19 mouse cellular contexts compared by ENCODE assay signal in the genomic region with DNA sequence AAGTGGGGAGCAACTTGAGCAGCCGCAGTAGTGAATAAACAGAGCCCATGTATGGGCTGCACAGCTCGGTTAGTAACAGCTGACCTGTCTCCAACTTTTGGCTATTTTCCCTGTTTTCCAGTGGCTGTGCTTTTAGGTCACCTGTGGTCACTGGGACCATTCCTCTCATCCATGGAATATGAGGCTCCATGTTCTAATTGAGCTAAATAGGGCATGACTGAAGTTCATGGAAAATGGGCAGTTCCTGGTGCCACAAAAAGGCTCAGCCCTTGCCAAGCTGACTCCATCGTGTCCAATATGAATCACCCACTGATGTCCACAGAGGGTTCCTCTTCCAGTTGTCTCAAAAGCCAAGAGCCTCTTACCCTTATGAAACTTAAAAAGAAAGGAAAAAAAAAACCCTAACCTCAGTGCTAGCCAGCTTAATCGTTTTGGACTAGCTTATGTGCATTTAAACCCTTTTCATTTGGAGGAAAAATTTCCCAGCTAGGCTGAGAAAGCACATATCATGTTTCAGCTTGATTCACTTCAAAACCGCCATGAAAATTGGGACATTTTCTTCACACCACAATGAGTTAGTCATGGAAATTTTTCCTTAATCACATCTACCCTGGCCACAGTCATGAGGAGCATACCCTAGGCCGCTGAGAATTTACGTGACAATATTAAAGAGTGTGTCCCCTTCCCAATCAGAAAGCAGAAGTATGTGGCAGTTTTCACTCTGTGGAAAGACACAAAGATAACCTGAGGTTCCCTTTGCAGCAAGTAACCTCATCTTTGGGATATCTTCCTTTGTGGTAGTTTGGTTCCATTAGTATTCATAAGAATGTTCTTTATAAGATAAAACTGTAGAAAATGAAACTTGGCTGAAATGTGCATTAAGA. TPM values are rescaled to one million over a fixed set of nuclear protein-coding genes. Genes with fewer than 3 reads are reported as not detected.
DNase-seq lines count a peak whose midpoint lies in the region; ATAC-seq and TF ChIP-seq lines count a peak whose summit lies in the region.
"Had no signal": no experiment of that assay in that cellular context is flagged by ENCODE, and none has a peak within 500 bp of the region (broad histone marks: within the 10 kb centered on the region; RNA-seq: fewer than 3 reads in every experiment).

No protein-coding gene starts in this region.

- H3K27me3 ChIP-seq in kidney, embryonic 14.5 days (ENCODE audit: control insufficient read depth, insufficient read depth, low read length), result 0 out of 2 replicates have a peak, but pooled peaks cover 2% of the 10 kb centered on the region
- H3K27me3 ChIP-seq in liver, embryonic 12.5 days (replicated peaks), result peaks cover 24% of the 10 kb centered on the region
- H3K27me3 ChIP-seq: forebrain, embryonic 15.5 days; heart, embryonic 15.5 days; liver, embryonic 13.5 days had no signal

- H3K9ac ChIP-seq in kidney, embryonic 14.5 days (ENCODE audit: low read depth, low read length), result no peak overlapping the region
- no peak overlapping the region for H3K9ac ChIP-seq in liver, embryonic 12.5 days
- H3K9ac ChIP-seq: forebrain, embryonic 15.5 days; heart, embryonic 15.5 days; limb, embryonic 12.5 days; liver, embryonic 13.5 days; midbrain, embryonic 12.5 days had no signal

- no peaks in the 10 kb centered on the region for H3K9me3 ChIP-seq in kidney, embryonic 14.5 days (ENCODE audit: control insufficient read depth, low read length)
- H3K9me3 ChIP-seq in liver, embryonic 12.5 days (replicated peaks), result no peaks in the 10 kb centered on the region
- H3K9me3 ChIP-seq: forebrain, embryonic 15.5 days; heart, embryonic 15.5 days; limb, embryonic 12.5 days; liver, embryonic 13.5 days; midbrain, embryonic 12.5 days had no signal

- peak; percentile 40; the same call in 1 of the 2 replicates for ATAC-seq in granulocyte monocyte progenitor cell, adult 5-6 weeks (replicated peaks; ENCODE audit: poor library complexity, severe bottlenecking)
- no peak for ATAC-seq in kidney, embryonic 14.5 days (ENCODE audit: low FRiP score, low TSS enrichment)
- ATAC-seq in liver, embryonic 12.5 days, result no peak

- H3K4me3 ChIP-seq in gastrocnemius, adult 2 months, result no peak overlapping the region
- no peak overlapping the region for H3K4me3 ChIP-seq in kidney, embryonic 14.5 days (ENCODE audit: low read length)
- H3K4me3 ChIP-seq in liver, embryonic 12.5 days, result no peak overlapping the region
- H3K4me3 ChIP-seq: forebrain, embryonic 15.5 days; heart, embryonic 15.5 days; left cerebral cortex, adult 2 months; limb, embryonic 12.5 days; liver, embryonic 13.5 days; midbrain, embryonic 12.5 days had no signal

- no peaks in the 10 kb centered on the region for H3K36me3 ChIP-seq in kidney, embryonic 14.5 days (ENCODE audit: control insufficient read depth, insufficient read depth, low read length)
- H3K36me3 ChIP-seq in liver, embryonic 12.5 days, result no peaks in the 10 kb centered on the region
- H3K36me3 ChIP-seq: forebrain, embryonic 15.5 days; heart, embryonic 15.5 days; limb, embryonic 12.5 days; liver, embryonic 13.5 days; midbrain, embryonic 12.5 days had no signal

- no peaks in the 10 kb centered on the region for H3K4me1 ChIP-seq in kidney, embryonic 14.5 days (ENCODE audit: control insufficient read depth, insufficient read depth, low read length)
- H3K4me1 ChIP-seq in liver, embryonic 12.5 days, result no peaks in the 10 kb centered on the region
- H3K4me1 ChIP-seq: forebrain, embryonic 15.5 days; liver, embryonic 13.5 days; midbrain, embryonic 12.5 days had no signal

- H3K4me2 ChIP-seq in kidney, embryonic 14.5 days (replicated peaks; ENCODE audit: low read depth, low read length), result no peak overlapping the region
- no peak overlapping the region for H3K4me2 ChIP-seq in liver, embryonic 12.5 days
- H3K4me2 ChIP-seq: forebrain, embryonic 15.5 days; heart, embryonic 15.5 days; limb, embryonic 12.5 days; liver, embryonic 13.5 days; midbrain, embryonic 12.5 days had no signal

- peak overlapping the region; percentile 16 for H3K27ac ChIP-seq in gastrocnemius, adult 2 months
- no peak overlapping the region for H3K27ac ChIP-seq in kidney, embryonic 14.5 days (ENCODE audit: low read depth, low read length)
- H3K27ac ChIP-seq in liver, embryonic 12.5 days, result no peak overlapping the region
- H3K27ac ChIP-seq: heart, embryonic 15.5 days; left cerebral cortex, adult 2 months; limb, embryonic 12.5 days; liver, embryonic 13.5 days; macrophage; midbrain, embryonic 12.5 days had no signal

- no peak for DNase-seq in gastrocnemius, adult 2 months
- no peak for DNase-seq in gastrocnemius, postnatal 25 days
- DNase-seq in 3T3-L1 (ENCODE audit: low read depth, low spot score), result peak; percentile 85
- peak; percentile 28 for DNase-seq in NIH3T3 (ENCODE audit: low read depth)
- DNase-seq in layer of hippocampus, postnatal 25 days (ENCODE audit: extremely low spot score in 1 of 2, low spot score in 1 of 2), result no peak
- DNase-seq: adrenal gland, postnatal 25 days; kidney, adult 8-10 months; kidney, postnatal 36 days; liver, embryonic 13.5 days; thymus, postnatal 4 days had no signal

- TF ChIP-seq CTCF in gastrocnemius, adult 2 months (IDR thresholded peaks at IDR 0.05), result no peak

- WGBS in kidney, embryonic 14.5 days, result 85% methylated on average over 7 of the region's 7 CpGs
- WGBS in liver, embryonic 12.5 days (ENCODE audit: insufficient replicate concordance), result 65% methylated on average over 7 of the region's 7 CpGs

- intact Hi-C loops in gastrocnemius, adult 2 months (cut with DNase I), result no loop called here

RNA-seq across cellular contexts. Expression of gene Map3k15, which starts 34.4 kb away (rescaled TPM):
- total RNA-seq in gastrocnemius, adult 2 months (2021), result under 1 TPM; 0.25 to 0.26 TPM
- under 1 TPM; 0.20 to 0.24 TPM for total RNA-seq in gastrocnemius, postnatal 25 days (2021)
- total RNA-seq in granulocyte monocyte progenitor cell, adult 5-6 weeks (2014; fragmentation: Nextera tagmentation), result 1.9 and 2.1 TPM in 2 replicates
- total RNA-seq in granulocyte monocyte progenitor cell, adult 5-6 weeks (2017), result 4.1 and 5.4 TPM in 2 replicates
- polyA plus RNA-seq in kidney, embryonic 14.5 days (2014; fragmentation: Nextera tagmentation; extraction: Ambion mirVana), result 0.24 and 0.34 TPM in 2 replicates
- total RNA-seq in layer of hippocampus, postnatal 25 days (2021), result 1 to 10 TPM; 1.4 to 1.5 TPM
- polyA plus RNA-seq in liver, embryonic 12.5 days (2016; fragmentation: Nextera tagmentation; extraction: Ambion mirVana), result 0.26 and 0.28 TPM in 2 replicates

Comparison
In these comparisons a context has a peak if more than half of its experiments do, and no peak if none do; other contexts are left out.
1. DNase-seq: peak in 3T3-L1 (single experiment) and NIH3T3 (single experiment); none in gastrocnemius, adult 2 months (single experiment), gastrocnemius, postnatal 25 days (single experiment) and layer of hippocampus, postnatal 25 days (0 of 2).